Mouse (Mus musculus): ENCODE results near the gene Dync2li1. TPM values are rescaled to one million over a fixed set of nuclear protein-coding genes. Genes with fewer than 3 reads are reported as not detected.

Gene Dync2li1
- total and polyA plus RNA-seq, 3 experiments = 0.08 TPM; not detected in 2

GRCm38 (mm10) chr17:84665053-84665452 is 38.8 kb downstream of the Dync2li1 start:
- Histone ChIP-seq H3K36me3 (ENCODE audit: control insufficient read depth in 1 of 2, insufficient read depth in 2 of 2, low read length in 2 of 2) (no peaks in the 10 kb centered on the region), H3K27ac (ENCODE audit: control insufficient read depth, low read depth, low read length) (no peak overlapping the region), H3K9me3 (replicated peaks; ENCODE audit: insufficient read depth, low read length) (no peaks in the 10 kb centered on the region), H3K79me2 (ENCODE audit: control insufficient read depth, insufficient read depth, low read length, poor library complexity) (no peaks in the 10 kb centered on the region), H3K27me3 (ENCODE audit: control insufficient read depth in 1 of 2, insufficient read depth in 2 of 2, low read length in 2 of 2) (no peaks in the 10 kb centered on the region), H3K4me1 (ENCODE audit: control insufficient read depth in 1 of 2, insufficient read depth in 2 of 2, low read length in 2 of 2) (no peaks in the 10 kb centered on the region), H3K4me3 (ENCODE audit: control insufficient read depth in 1 of 2, insufficient read depth in 1 of 2, low read depth in 2 of 2, low read length in 2 of 2) (no peak overlapping the region), H3K9ac (ENCODE audit: control insufficient read depth, low read depth, low read length, poor library complexity, severe bottlenecking) (no peak overlapping the region)
- no peak for DNase-seq (ENCODE audit: low read depth, low spot score)
- TF ChIP-seq TAL1 (IDR thresholded peaks at IDR 0.05; ENCODE audit: low read length) = no peak
- TF ChIP-seq TBP (IDR thresholded peaks at IDR 0.05; ENCODE audit: low read depth, low read length) = no peak
- TF ChIP-seq POLR2AphosphoS5 (IDR thresholded peaks at IDR 0.05; ENCODE audit: borderline replicate concordance, low read depth, low read length) = no peak
- TF ChIP-seq USF2 (IDR thresholded peaks at IDR 0.05; ENCODE audit: borderline replicate concordance in 1 of 2, insufficient read depth in 1 of 2, low read depth in 1 of 2, low read length in 2 of 2) = no peak
- no peak for TF ChIP-seq USF1 (IDR thresholded peaks at IDR 0.05; ENCODE audit: low read depth, low read length)
- TF ChIP-seq MAFK (IDR thresholded peaks at IDR 0.05; ENCODE audit: borderline replicate concordance, low read depth, low read length) = no peak
- TF ChIP-seq ZC3H11A (IDR thresholded peaks at IDR 0.05; ENCODE audit: low read depth, low read length) = no peak
- TF ChIP-seq HCFC1 (IDR thresholded peaks at IDR 0.05; ENCODE audit: low read depth, low read length) = no peak

GRCm38 (mm10) chr17:84665691-84666090 is 39.4 kb downstream of the Dync2li1 start:
- Histone ChIP-seq H3K79me2 (ENCODE audit: control insufficient read depth, insufficient read depth, low read length, poor library complexity) (no peaks in the 10 kb centered on the region), H3K27ac (ENCODE audit: control insufficient read depth, low read depth, low read length) (no peak overlapping the region), H3K4me3 (ENCODE audit: control insufficient read depth in 1 of 2, insufficient read depth in 1 of 2, low read depth in 2 of 2, low read length in 2 of 2) (no peak overlapping the region), H3K27me3 (ENCODE audit: control insufficient read depth in 1 of 2, insufficient read depth in 2 of 2, low read length in 2 of 2) (no peaks in the 10 kb centered on the region), H3K9me3 (replicated peaks; ENCODE audit: insufficient read depth, low read length) (no peaks in the 10 kb centered on the region), H3K36me3 (ENCODE audit: control insufficient read depth in 1 of 2, insufficient read depth in 2 of 2, low read length in 2 of 2) (no peaks in the 10 kb centered on the region), H3K9ac (ENCODE audit: control insufficient read depth, low read depth, low read length, poor library complexity, severe bottlenecking) (no peak overlapping the region), H3K4me1 (ENCODE audit: control insufficient read depth in 1 of 2, insufficient read depth in 2 of 2, low read length in 2 of 2) (no peaks in the 10 kb centered on the region)
- TF ChIP-seq SIN3A (IDR thresholded peaks at IDR 0.05; ENCODE audit: low read length) (no peak), CTCF (IDR thresholded peaks at IDR 0.05 in 2 of 3, conservative IDR thresholded peaks at IDR 0.05 in 1 of 3; ENCODE audit: control insufficient read depth in 1 of 3, insufficient read depth in 1 of 3, low read depth in 2 of 3, low read length in 3 of 3, poor library complexity in 1 of 3, severe bottlenecking in 1 of 3) (no peak), CHD1 (IDR thresholded peaks at IDR 0.05; ENCODE audit: low read depth, low read length) (no peak), POLR2AphosphoS2 (IDR thresholded peaks at IDR 0.05; ENCODE audit: low read length) (no peak), ZMIZ1 (IDR thresholded peaks at IDR 0.05; ENCODE audit: low read depth, low read length) (no peak), GATA1 (IDR thresholded peaks at IDR 0.05; ENCODE audit: low read depth, low read length) (no peak), POLR2A (IDR thresholded peaks at IDR 0.05; ENCODE audit: control insufficient read depth in 1 of 2, insufficient read depth in 1 of 2, low read depth in 1 of 2, low read length in 2 of 2, poor library complexity in 1 of 2) (no peak), MAZ (IDR thresholded peaks at IDR 0.05; ENCODE audit: low read depth, low read length) (no peak), NRF1 (IDR thresholded peaks at IDR 0.05; ENCODE audit: insufficient read depth, low read depth, low read length, poor library complexity, severe bottlenecking) (no peak), USF2 (IDR thresholded peaks at IDR 0.05; ENCODE audit: borderline replicate concordance in 1 of 2, insufficient read depth in 1 of 2, low read depth in 1 of 2, low read length in 2 of 2) (no peak), MEF2A (IDR thresholded peaks at IDR 0.05; ENCODE audit: extremely low read depth, insufficient replicate concordance, low read depth, low read length, poor library complexity, severe bottlenecking) (no peak), TBP (IDR thresholded peaks at IDR 0.05; ENCODE audit: low read depth, low read length) (no peak), NELFE (IDR thresholded peaks at IDR 0.05; ENCODE audit: low read depth, low read length) (no peak), MAX (IDR thresholded peaks at IDR 0.05; ENCODE audit: low read length) (no peak), MYC (IDR thresholded peaks at IDR 0.05; ENCODE audit: low read depth, low read length) (no peak), E2F4 (IDR thresholded peaks at IDR 0.05; ENCODE audit: borderline replicate concordance, low read depth, low read length) (no peak)
- DNase-seq (ENCODE audit: low read depth, low spot score) = no peak

All from MEL (cell line).